Mouse (Mus musculus) limb, embryonic 15.5 days (tissue): ENCODE results near the gene Mlxip. TPM values are rescaled to one million over a fixed set of nuclear protein-coding genes. Genes with fewer than 3 reads are reported as not detected.
A peak's percentile ranks its signal among the peaks of the same experiment; 100 is the strongest.

ENCODE experiments used
- ATAC-seq: fragments of 200-750 bp; cut with Nextera tagmentation; 2 replicates; pipeline ENCODE4 v1.8.0; 2017; ENCODE audit warnings: low read depth, moderate TSS enrichment; ENCODE audit not compliant: insufficient number of reproducible peaks, low FRiP score, low TSS enrichment
- H3K27ac ChIP-seq: fragments of 300-500 bp; sonication (generic); 2 replicates; pipeline ENCODE4 v1.5.1; 2015; ENCODE audit warnings: moderate library complexity, mild to moderate bottlenecking, inconsistent platforms
- H3K27me3 ChIP-seq: fragments of 300-500 bp; sonication (generic); 2 replicates; pipeline ENCODE4 v1.6.1; 2015; ENCODE audit warnings: inconsistent platforms
- H3K36me3 ChIP-seq: fragments of 300-500 bp; sonication (generic); 2 replicates; pipeline ENCODE4 v1.6.1; 2015; ENCODE audit warnings: inconsistent platforms
- H3K4me1 ChIP-seq: fragments of 300-500 bp; sonication (generic); 2 replicates; pipeline ENCODE4 v1.6.1; 2015; ENCODE audit warnings: inconsistent platforms
- H3K4me2 ChIP-seq: fragments of 300-500 bp; sonication (generic); 2 replicates; pipeline ENCODE4 v1.6.1; 2015; ENCODE audit warnings: mild to moderate bottlenecking, inconsistent platforms
- H3K4me3 ChIP-seq: fragments of 300-500 bp; sonication (generic); 2 replicates; pipeline ENCODE4 v1.5.1; 2015; ENCODE audit warnings: mild to moderate bottlenecking, inconsistent platforms
- H3K9ac ChIP-seq: fragments of 300-500 bp; sonication (generic); 2 replicates; pipeline ENCODE4 v1.6.1; 2015; ENCODE audit warnings: inconsistent platforms
- H3K9me3 ChIP-seq: fragments of 300-500 bp; sonication (generic); 2 replicates; pipeline ENCODE4 v1.6.1; 2016; ENCODE audit warnings: inconsistent platforms
- WGBS: fragments of 180-500 bp; shearing (Covaris S2); methylation state at CpG from one replicate; pipeline ENCODE4 v1.1.7; 2015; 5-methylcytosine and 5-hydroxymethylcytosine counted together
- polyA plus RNA-seq: library from polyadenylated mRNA; unstranded; fragments of >200 nt; fragmentation: Nextera tagmentation; extraction: Ambion mirVana; gene quantifications from 2 replicates; pipeline ENCODE4 v1.2.1, GENCODE M21; 2015

Gene Mlxip
- polyA plus RNA-seq = 12.7 and 13.7 TPM in 2 replicates

DNA sequence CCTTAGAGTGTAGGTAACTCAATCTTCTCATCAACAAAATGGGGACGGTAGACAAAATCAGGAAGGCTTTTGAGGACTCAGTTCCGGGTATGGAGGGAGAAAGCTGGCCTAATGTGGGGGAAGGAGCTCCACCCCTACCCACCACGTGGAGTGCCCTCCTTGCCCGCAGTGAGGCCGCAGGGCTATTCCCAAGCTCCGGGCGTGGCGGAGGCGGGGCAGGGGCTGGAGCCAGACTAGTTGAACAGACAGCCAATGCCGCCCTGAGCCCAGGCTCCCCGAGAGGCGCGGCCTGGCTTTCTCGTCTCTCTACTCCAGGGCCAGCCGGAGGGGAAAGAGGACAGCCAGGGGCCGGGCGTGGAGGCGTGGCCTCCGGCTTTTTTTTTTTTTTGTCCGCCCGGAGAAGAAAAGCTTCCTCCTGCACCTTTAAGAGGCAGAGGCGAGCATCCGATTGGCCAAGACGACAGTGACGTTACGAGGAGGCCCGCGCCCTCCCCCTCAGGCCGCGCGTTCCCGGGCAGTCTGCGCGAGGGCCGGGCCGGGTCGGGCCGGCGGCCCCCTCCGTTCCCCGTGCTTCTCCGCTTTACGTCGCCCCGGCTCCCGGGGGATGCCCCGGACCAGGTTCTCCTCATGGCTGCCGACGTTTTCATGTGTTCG is at the start of gene Mlxip:
TSS of gene Mlxip (plus strand) at position 496 of the 654 bp plus-strand sequence.
- Histone ChIP-seq H3K4me3 (peak within 1 kb of the TSS; percentile 98), H3K4me2 (peak within 1 kb of the TSS; percentile 84), H3K9me3 (no peaks in the 10 kb centered on the region), H3K36me3 (no peaks in the 10 kb centered on the region), H3K27me3 (no peaks in the 10 kb centered on the region), H3K4me1 (peaks cover 45% of the 10 kb centered on the region), H3K9ac (peak within 1 kb of the TSS; percentile 95), H3K27ac (peak within 1 kb of the TSS; percentile 86)
- ATAC-seq = peak; percentile 97
- WGBS = 0% methylated on average over 49 of the region's 50 CpGs

GRCm38 (mm10) chr5:123344963-123345852 is 49.4 kb upstream of the Mlxip start:
- Histone ChIP-seq H3K4me1 (peaks cover 26% of the 10 kb centered on the region), H3K36me3 (peaks cover 6% of the 10 kb centered on the region; the same call in 1 of the 2 replicates), H3K27me3 (no peaks in the 10 kb centered on the region), H3K4me3 (peak overlapping the region; percentile 96), H3K9me3 (no peaks in the 10 kb centered on the region), H3K27ac (peak overlapping the region; percentile 98), H3K9ac (peak overlapping the region; percentile 90), H3K4me2 (peak overlapping the region; percentile 85)
- WGBS = under 1% methylated on average over 81 of the region's 87 CpGs
- ATAC-seq = peak; percentile 46; the same call in 1 of the 2 replicates

DNA sequence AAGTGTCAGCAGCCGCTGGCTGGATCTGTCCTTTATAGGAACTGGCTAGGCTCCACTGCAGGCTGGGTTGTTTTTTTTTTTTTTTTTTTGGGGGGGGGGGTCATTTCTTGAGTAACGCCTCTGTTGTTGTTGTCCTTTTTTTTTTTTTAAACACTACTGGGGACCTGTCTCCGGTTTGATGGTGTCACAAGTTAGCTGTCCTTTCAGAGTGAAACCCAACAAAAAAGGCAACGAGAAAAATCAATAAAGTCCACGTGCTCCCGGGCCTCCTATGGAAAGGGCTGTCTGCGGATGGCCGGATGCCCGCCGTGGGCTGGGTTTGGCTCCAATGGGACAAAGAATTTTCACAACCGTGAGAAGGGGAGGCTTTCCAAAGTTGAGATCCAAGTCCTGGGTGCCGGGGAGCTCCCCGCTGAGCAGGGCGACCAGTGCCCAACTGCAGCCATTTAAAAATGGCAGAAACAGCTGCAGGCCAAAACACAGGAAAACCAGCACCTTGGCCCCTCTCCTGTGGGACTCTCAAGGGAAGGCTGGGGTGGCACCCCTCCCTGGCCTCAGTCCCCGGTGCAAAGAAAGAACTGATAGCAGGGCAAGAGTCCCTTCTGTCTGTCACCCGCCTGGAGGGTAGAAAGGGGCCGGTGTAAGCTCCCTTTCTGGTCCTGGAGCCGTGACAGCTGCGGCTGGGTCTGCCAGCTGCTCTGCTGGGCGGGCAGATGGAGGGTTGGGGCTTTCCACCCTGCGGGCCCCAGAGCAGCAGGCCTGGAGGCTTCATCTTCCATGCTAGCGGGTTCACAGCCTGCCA is 48.5 kb upstream of the Mlxip start:
- WGBS = 2% methylated on average over 22 of the region's 22 CpGs
- peak; percentile 68 for ATAC-seq
- Histone ChIP-seq H3K4me3 (peak overlapping the region; percentile 96), H3K36me3 (peaks cover 6% of the 10 kb centered on the region; the same call in 1 of the 2 replicates), H3K4me2 (peak overlapping the region; percentile 85), H3K4me1 (peaks cover 30% of the 10 kb centered on the region), H3K9me3 (no peaks in the 10 kb centered on the region), H3K27ac (peak overlapping the region; percentile 98), H3K9ac (peak overlapping the region; percentile 90), H3K27me3 (no peaks in the 10 kb centered on the region)

GRCm38 (mm10) chr5:123346701-123347270 is 47.8 kb upstream of the Mlxip start:
- Histone ChIP-seq H3K27ac (peak overlapping the region; percentile 98), H3K36me3 (peaks cover 10% of the 10 kb centered on the region), H3K4me1 (peaks cover 30% of the 10 kb centered on the region), H3K9me3 (no peaks in the 10 kb centered on the region), H3K27me3 (no peaks in the 10 kb centered on the region), H3K4me3 (peak overlapping the region; percentile 96), H3K4me2 (peak overlapping the region; percentile 85), H3K9ac (peak overlapping the region; percentile 35; the same call in 1 of the 2 replicates)
- WGBS = 52% methylated on average over 7 of the region's 7 CpGs
- ATAC-seq = no peak

- ATAC-seq = no peak
Observed at GRCm38 (mm10) chr5:123347985-123348384, 46.6 kb upstream of the Mlxip start.

GRCm38 (mm10) chr5:123350386-123350785 is 44.2 kb upstream of the Mlxip start:
- Histone ChIP-seq H3K36me3 (peaks cover 18% of the 10 kb centered on the region), H3K27me3 (no peaks in the 10 kb centered on the region), H3K9me3 (no peaks in the 10 kb centered on the region), H3K4me2 (no peak overlapping the region), H3K4me3 (no peak overlapping the region), H3K9ac (no peak overlapping the region), H3K27ac (no peak overlapping the region; the same call in 1 of the 2 replicates), H3K4me1 (peaks cover 24% of the 10 kb centered on the region)
- ATAC-seq = no peak
- 61% methylated on average over 10 of the region's 10 CpGs for WGBS

More at GRCm38 (mm10) chr5:123347985-123348384, 46.6 kb upstream of the Mlxip start:
- H3K36me3 ChIP-seq = peaks cover 16% of the 10 kb centered on the region
- H3K27me3 ChIP-seq = no peaks in the 10 kb centered on the region
- no peak overlapping the region for H3K4me2 ChIP-seq
- H3K9ac ChIP-seq = no peak overlapping the region
- 81% methylated on average over 2 of the region's 2 CpGs for WGBS
- no peak overlapping the region for H3K4me3 ChIP-seq
- H3K27ac ChIP-seq = no peak overlapping the region
- H3K4me1 ChIP-seq = peaks cover 30% of the 10 kb centered on the region
- no peaks in the 10 kb centered on the region for H3K9me3 ChIP-seq

DNA sequence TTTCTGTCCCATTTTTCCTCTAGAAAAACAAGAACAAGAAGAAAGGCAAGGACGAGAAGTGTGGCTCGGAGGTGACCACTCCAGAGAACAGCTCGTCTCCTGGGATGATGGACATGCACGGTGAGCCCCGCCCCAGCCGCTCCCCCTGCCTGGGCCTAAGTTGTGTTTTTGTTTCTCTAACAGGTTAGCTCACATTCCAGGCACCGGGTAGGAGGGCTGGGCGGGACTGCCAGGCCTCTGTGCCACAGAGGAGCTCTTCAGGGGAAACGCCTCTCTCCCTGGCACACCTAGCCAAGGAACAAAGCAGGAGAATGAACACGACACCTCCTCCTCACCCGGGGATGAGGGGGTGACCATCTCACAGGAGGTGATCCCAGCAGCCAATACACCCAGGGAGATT is 38.7 kb upstream of the Mlxip start:
- Histone ChIP-seq H3K27ac (peak overlapping the region; percentile 50), H3K9ac (no peak overlapping the region), H3K4me2 (no peak overlapping the region), H3K4me1 (no peaks in the 10 kb centered on the region), H3K4me3 (no peak overlapping the region), H3K36me3 (peaks cover 64% of the 10 kb centered on the region), H3K27me3 (no peaks in the 10 kb centered on the region), H3K9me3 (no peaks in the 10 kb centered on the region)
- ATAC-seq = no peak
- WGBS = 72% methylated on average over 11 of the region's 11 CpGs

DNA sequence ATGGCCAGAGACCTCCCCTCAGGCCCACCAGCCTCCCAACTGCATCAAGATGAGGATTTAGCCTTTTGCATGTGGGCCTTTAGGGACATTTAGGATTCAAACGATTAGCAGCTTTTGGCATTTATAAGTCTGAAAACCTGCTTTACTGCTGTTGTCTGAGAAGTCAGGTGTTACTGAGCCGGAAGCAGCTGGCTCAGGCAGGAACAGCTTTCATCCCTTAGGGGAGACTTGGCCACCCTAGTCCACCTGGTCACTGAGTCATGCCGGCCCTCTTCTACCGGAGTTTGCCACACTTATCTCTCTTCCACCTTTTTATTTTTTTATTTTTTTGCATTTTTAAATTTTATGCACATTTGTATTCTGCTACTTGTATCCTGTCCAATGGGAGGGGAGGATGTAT is 37.3 kb upstream of the Mlxip start:
- no peak overlapping the region for H3K9ac ChIP-seq
- no peaks in the 10 kb centered on the region for H3K27me3 ChIP-seq
- no peaks in the 10 kb centered on the region for H3K4me1 ChIP-seq
- no peaks in the 10 kb centered on the region for H3K9me3 ChIP-seq
- no peak overlapping the region for H3K4me3 ChIP-seq
- no peak for ATAC-seq
- WGBS = 60% methylated on average over 4 of the region's 4 CpGs
- H3K27ac ChIP-seq = no peak overlapping the region
- peaks cover 68% of the 10 kb centered on the region for H3K36me3 ChIP-seq
- no peak overlapping the region for H3K4me2 ChIP-seq

GRCm38 (mm10) chr5:123359431-123359830 is 35.2 kb upstream of the Mlxip start:
- Histone ChIP-seq H3K4me3 (no peak overlapping the region), H3K9ac (no peak overlapping the region)
- 87% methylated on average over 6 of the region's 6 CpGs for WGBS

GRCm38 (mm10) chr5:123362911-123363310 is 31.7 kb upstream of the Mlxip start:
- 85% methylated on average over 4 of the region's 4 CpGs for WGBS
- ATAC-seq = no peak
- Histone ChIP-seq H3K4me3 (no peak overlapping the region), H3K9me3 (no peaks in the 10 kb centered on the region), H3K27ac (no peak overlapping the region), H3K27me3 (no peaks in the 10 kb centered on the region), H3K36me3 (peaks cover 83% of the 10 kb centered on the region), H3K4me1 (no peaks in the 10 kb centered on the region), H3K4me2 (no peak overlapping the region), H3K9ac (no peak overlapping the region)

More at GRCm38 (mm10) chr5:123359431-123359830, 35.2 kb upstream of the Mlxip start:
- H3K4me1 ChIP-seq = no peaks in the 10 kb centered on the region
- no peak for ATAC-seq
- H3K36me3 ChIP-seq = peaks cover 87% of the 10 kb centered on the region
- H3K9me3 ChIP-seq = no peaks in the 10 kb centered on the region
- H3K4me2 ChIP-seq = no peak overlapping the region
- no peaks in the 10 kb centered on the region for H3K27me3 ChIP-seq
- H3K27ac ChIP-seq = no peak overlapping the region

- Histone ChIP-seq H3K4me1 (no peaks in the 10 kb centered on the region), H3K9me3 (no peaks in the 10 kb centered on the region), H3K27me3 (no peaks in the 10 kb centered on the region), H3K9ac (no peak overlapping the region), H3K36me3 (peaks cover 72% of the 10 kb centered on the region), H3K4me2 (no peak overlapping the region), H3K27ac (no peak overlapping the region), H3K4me3 (no peak overlapping the region)
- WGBS = 66% methylated on average over 11 of the region's 11 CpGs
- ATAC-seq = peak; percentile 74; the same call in 1 of the 2 replicates
Observed at GRCm38 (mm10) chr5:123364302-123364971, 30.2 kb upstream of the Mlxip start.
